Mouse (Mus musculus) heart, embryonic 16.5 days (tissue): ENCODE results near the gene Gm7951. TPM values are rescaled to one million over a fixed set of nuclear protein-coding genes. Genes with fewer than 3 reads are reported as not detected.
"Not testable (repeated sequence)": the region's sequence is repeated elsewhere in the genome, so short reads cannot be mapped to it uniquely, and the experiment has no call there.

Experiments used
- ATAC-seq: fragments of 200-750 bp; cut with Nextera tagmentation; replicated peaks from 2 replicates; pipeline ENCODE4 v1.8.0; 2017; ENCODE audit warnings: moderate number of reproducible peaks; ENCODE audit not compliant: insufficient read depth, low FRiP score; ENCODE audit errors: extremely low read depth
- H3K27ac ChIP-seq: fragments of 300-500 bp; sonication (generic); 2 replicates; pipeline ENCODE4 v1.5.1; 2014; ENCODE audit warnings: mild to moderate bottlenecking, low read length, control low read depth, moderate library complexity
- H3K27me3 ChIP-seq: fragments of 300-500 bp; sonication (generic); 2 replicates; pipeline ENCODE4 v1.6.1; 2014; ENCODE audit warnings: low read length, mixed read lengths; ENCODE audit not compliant: control insufficient read depth, insufficient read depth
- H3K36me3 ChIP-seq: fragments of 300-500 bp; sonication (generic); 2 replicates; pipeline ENCODE4 v1.6.1; 2014; ENCODE audit not compliant: control insufficient read depth, insufficient read depth
- H3K4me1 ChIP-seq: fragments of 300-500 bp; sonication (generic); 2 replicates; pipeline ENCODE4 v1.6.1; 2014; ENCODE audit warnings: low read length, mixed read lengths; ENCODE audit not compliant: control insufficient read depth, insufficient read depth
- H3K4me2 ChIP-seq: fragments of 300-500 bp; sonication (generic); 2 replicates; pipeline ENCODE4 v1.6.1; 2014; ENCODE audit warnings: low read depth, mild to moderate bottlenecking, control low read depth, low read length
- H3K4me3 ChIP-seq: fragments of 300-500 bp; sonication (generic); 2 replicates; pipeline ENCODE4 v1.5.1; 2014; ENCODE audit warnings: mild to moderate bottlenecking, control low read depth, low read length
- H3K9ac ChIP-seq: fragments of 300-500 bp; sonication (generic); 2 replicates; pipeline ENCODE4 v1.6.1; 2014; ENCODE audit warnings: low read length, control low read depth
- H3K9me3 ChIP-seq: fragments of 300-500 bp; sonication (generic); replicated peaks from 2 replicates; pipeline ENCODE4 v1.6.1; 2016; ENCODE audit warnings: low read length; ENCODE audit not compliant: control insufficient read depth
- WGBS: fragments of 180-500 bp; shearing (Covaris S2); extraction: QIAGEN DNeasy Blood & Tissue Kit; methylation state at CpG from one replicate; pipeline ENCODE4 v1.1.7; 2014; 5-methylcytosine and 5-hydroxymethylcytosine counted together
- polyA plus RNA-seq: library from polyadenylated mRNA; unstranded; fragments of >200 nt; fragmentation: Nextera tagmentation; extraction: Ambion mirVana; gene quantifications from 2 replicates; pipeline ENCODE4 v1.2.1, GENCODE M21; 2015

Gene Gm7951
- not detected in 2 replicates for polyA plus RNA-seq

DNA sequence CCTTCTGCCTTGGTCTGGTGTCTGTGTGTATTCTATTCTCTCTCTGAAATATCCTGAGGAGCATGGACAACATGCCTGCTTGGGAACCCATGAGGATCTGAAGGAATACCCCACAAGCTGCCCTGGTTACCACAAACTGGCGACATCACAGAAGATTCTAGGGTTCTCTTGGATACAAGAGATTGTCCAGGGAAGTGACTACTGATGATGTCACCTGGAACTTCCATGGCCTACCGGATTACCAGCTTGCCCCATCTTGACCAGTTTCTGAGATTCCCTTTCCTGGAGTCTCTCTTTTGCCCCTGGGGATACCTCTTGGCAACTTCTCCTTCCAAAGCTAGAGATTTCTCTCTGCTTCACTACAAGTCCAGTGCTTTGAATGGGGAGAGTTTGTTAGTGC, at the start of gene Gm7951:
Gene Gm7951, minus strand, starts transcription at position 101 of the 400 bp plus-strand sequence.
- no CpG with 5 or more reads among the region's 2 CpGs for WGBS
- not testable (repeated sequence) for H3K27me3 ChIP-seq, H3K4me3 ChIP-seq, H3K27ac ChIP-seq, H3K9me3 ChIP-seq, H3K4me2 ChIP-seq, ATAC-seq, H3K9ac ChIP-seq, H3K36me3 ChIP-seq, H3K4me1 ChIP-seq

GRCm38 (mm10) chr14:42162522-42162921, 45.4 kb upstream of the Gm7951 start, which contains the start of gene Gm17027:
Gene Gm17027, minus strand, starts transcription at chr14:42162622.
- not testable (repeated sequence) for H3K36me3 ChIP-seq, H3K9me3 ChIP-seq, H3K9ac ChIP-seq, H3K4me1 ChIP-seq, ATAC-seq, H3K4me3 ChIP-seq, H3K27ac ChIP-seq, H3K4me2 ChIP-seq, H3K27me3 ChIP-seq
- 64% methylated on average over 1 of the region's 2 CpGs for WGBS

DNA sequence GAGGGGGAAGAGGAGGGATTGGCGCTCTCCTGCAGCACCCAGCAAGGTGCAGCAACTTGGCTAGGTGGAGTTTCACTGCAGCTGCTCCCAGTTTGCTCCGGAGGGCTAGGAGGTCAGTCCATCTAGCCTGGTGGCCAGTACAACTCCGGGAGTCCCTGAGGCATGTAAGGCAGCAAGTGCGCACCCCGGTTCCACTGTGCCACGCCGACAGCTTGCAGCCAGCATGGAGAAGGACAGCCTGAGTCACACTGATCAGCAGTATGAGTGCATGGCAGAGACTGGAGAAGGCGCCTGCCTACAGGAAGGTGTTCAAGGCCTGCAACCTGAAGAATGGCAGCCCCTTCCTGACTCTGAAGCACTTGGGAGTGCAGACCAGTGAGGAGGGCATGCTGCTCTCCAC, 17.4 kb upstream of the Gm7951 start:
- H3K4me3 ChIP-seq, H3K9ac ChIP-seq, H3K36me3 ChIP-seq, H3K27ac ChIP-seq, H3K27me3 ChIP-seq, H3K9me3 ChIP-seq, H3K4me1 ChIP-seq, H3K4me2 ChIP-seq, ATAC-seq: not testable (repeated sequence)
- WGBS, result 71% methylated on average over 6 of the region's 8 CpGs

- not testable (repeated sequence) for H3K9me3 ChIP-seq
Observed at GRCm38 (mm10) chr14:42133806-42134205, 16.6 kb upstream of the Gm7951 start.

More at GRCm38 (mm10) chr14:42133806-42134205, 16.6 kb upstream of the Gm7951 start:
- not testable (repeated sequence) for H3K9ac ChIP-seq, H3K4me2 ChIP-seq, H3K4me1 ChIP-seq, H3K4me3 ChIP-seq, ATAC-seq, H3K27me3 ChIP-seq, H3K27ac ChIP-seq, H3K36me3 ChIP-seq
- 50% methylated on average over 9 of the region's 14 CpGs for WGBS

Other genes starting within 250 kb of the Gm7951 start
- not detected in 2 replicates for gene Gm7980, start 210.1 kb downstream of the Gm7951 start, polyA plus RNA-seq
- not detected in 2 replicates for gene 1700049E17Rik1, start 192.4 kb downstream of the Gm7951 start, polyA plus RNA-seq
- gene 1700024B05Rik, start 173.4 kb downstream of the Gm7951 start, polyA plus RNA-seq, result not detected in 2 replicates
- gene Gm6401, start 149.4 kb downstream of the Gm7951 start, polyA plus RNA-seq, result not detected in 2 replicates
- not detected in 2 replicates for gene Gm3543, start 134.0 kb downstream of the Gm7951 start, polyA plus RNA-seq
- gene Gm17027, start 45.3 kb upstream of the Gm7951 start, polyA plus RNA-seq, result not detected in 2 replicates
- not detected in 2 replicates for gene Gm3573, start 73.4 kb upstream of the Gm7951 start, polyA plus RNA-seq
- not detected in 2 replicates for gene Gm17026, start 142.7 kb upstream of the Gm7951 start, polyA plus RNA-seq
- not detected in 2 replicates for gene Gm9611, start 180.0 kb upstream of the Gm7951 start, polyA plus RNA-seq
- gene Gm7995, start 192.8 kb upstream of the Gm7951 start, polyA plus RNA-seq, result not detected in 2 replicates